Mouse (Mus musculus): Measurements from ENCODE around the gene Bcl2l13. TPM values are rescaled to one million over a fixed set of nuclear protein-coding genes. Genes with fewer than 3 reads are reported as not detected.

Gene Bcl2l13
- polyA plus RNA-seq, 1 experiment from 2014 or later, result 19.6 TPM

GRCm38 (mm10) chr6:120873874-120874273, 37.9 kb downstream of the Bcl2l13 start:
- 59% methylated on average over 9 of the region's 9 CpGs for WGBS
- Histone ChIP-seq H3K4me2 (ENCODE audit: low read depth, low read length) (no peak overlapping the region), H3K4me1 (ENCODE audit: control insufficient read depth, insufficient read depth, low read length) (no peaks in the 10 kb centered on the region; the same call in 1 of the 2 replicates), H3K9me3 (ENCODE audit: control insufficient read depth, low read length) (no peaks in the 10 kb centered on the region), H3K4me3 (ENCODE audit: low read length) (no peak overlapping the region), H3K27ac (ENCODE audit: low read length) (no peak overlapping the region), H3K36me3 (ENCODE audit: control insufficient read depth, insufficient read depth, low read length) (0 out of 2 replicates have a peak, but pooled peaks cover 4% of the 10 kb centered on the region), H3K27me3 (replicated peaks; ENCODE audit: control insufficient read depth, insufficient read depth, low read length) (no peaks in the 10 kb centered on the region), H3K9ac (ENCODE audit: low read depth, low read length) (no peak overlapping the region)
- ATAC-seq, result no peak

DNA sequence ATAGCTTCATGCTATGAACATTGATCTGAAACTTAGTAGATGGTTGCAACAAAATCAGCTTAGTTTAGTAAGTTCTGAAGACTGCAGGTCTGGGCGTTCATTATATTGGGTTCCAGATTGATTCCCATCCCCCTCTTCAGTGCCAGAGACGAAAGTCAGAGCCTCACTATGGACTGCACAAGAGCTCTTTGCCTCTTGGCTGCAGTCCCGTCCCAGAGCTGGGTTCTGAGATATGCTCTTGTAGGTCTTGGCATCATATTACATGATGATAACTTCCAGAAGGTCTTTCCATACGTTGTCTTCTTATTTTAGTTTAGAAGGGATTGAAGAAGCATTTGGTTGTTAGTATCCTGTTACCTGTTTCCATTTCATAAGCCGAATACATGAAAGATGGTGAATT, 43.0 kb downstream of the Bcl2l13 start:
- 0 out of 2 replicates have a peak, but pooled peaks cover 9% of the 10 kb centered on the region for H3K36me3 ChIP-seq (ENCODE audit: control insufficient read depth, insufficient read depth, low read length)
- H3K9ac ChIP-seq (ENCODE audit: low read depth, low read length), result no peak overlapping the region
- H3K9me3 ChIP-seq (ENCODE audit: control insufficient read depth, low read length), result no peaks in the 10 kb centered on the region
- 69% methylated on average over 5 of the region's 5 CpGs for WGBS
- no peak for ATAC-seq
- no peaks in the 10 kb centered on the region for H3K27me3 ChIP-seq (replicated peaks; ENCODE audit: control insufficient read depth, insufficient read depth, low read length)
- H3K4me3 ChIP-seq (ENCODE audit: low read length), result no peak overlapping the region
- H3K27ac ChIP-seq (ENCODE audit: low read length), result no peak overlapping the region
- H3K4me2 ChIP-seq (ENCODE audit: low read depth, low read length), result no peak overlapping the region
- no peaks in the 10 kb centered on the region; the same call in 1 of the 2 replicates for H3K4me1 ChIP-seq (ENCODE audit: control insufficient read depth, insufficient read depth, low read length)

DNA sequence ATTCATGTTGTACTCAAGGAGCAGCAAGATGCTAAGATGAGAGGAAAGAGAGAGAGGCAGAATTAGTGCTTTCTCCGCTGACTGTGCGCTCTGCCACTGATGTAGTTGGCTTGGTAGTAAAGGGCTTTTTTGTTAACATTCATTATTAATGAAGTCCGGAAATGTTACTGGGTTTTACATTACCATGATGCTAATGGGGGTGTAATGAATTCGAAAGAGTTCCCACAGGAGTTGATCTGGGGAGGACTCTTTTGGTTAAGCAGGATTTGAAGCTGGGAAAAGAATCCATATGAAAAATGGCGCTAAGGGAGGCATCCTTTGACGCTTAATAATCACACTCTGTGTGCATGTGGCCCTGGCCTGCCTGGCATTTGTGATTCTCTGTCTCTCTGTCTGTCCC, 48.4 kb downstream of the Bcl2l13 start:
- no peaks in the 10 kb centered on the region for H3K9me3 ChIP-seq (ENCODE audit: control insufficient read depth, low read length)
- H3K36me3 ChIP-seq (ENCODE audit: control insufficient read depth, insufficient read depth, low read length), result peaks cover 17% of the 10 kb centered on the region; the same call in 1 of the 2 replicates
- H3K4me3 ChIP-seq (ENCODE audit: low read length), result no peak overlapping the region
- H3K27ac ChIP-seq (ENCODE audit: low read length), result no peak overlapping the region
- H3K27me3 ChIP-seq (replicated peaks; ENCODE audit: control insufficient read depth, insufficient read depth, low read length), result no peaks in the 10 kb centered on the region
- WGBS, result 93% methylated on average over 6 of the region's 6 CpGs
- H3K4me1 ChIP-seq (ENCODE audit: control insufficient read depth, insufficient read depth, low read length), result no peaks in the 10 kb centered on the region
- no peak overlapping the region for H3K4me2 ChIP-seq (ENCODE audit: low read depth, low read length)
- no peak for ATAC-seq
- H3K9ac ChIP-seq (ENCODE audit: low read depth, low read length), result no peak overlapping the region

- Histone ChIP-seq H3K27ac (ENCODE audit: low read length) (no peak overlapping the region), H3K4me1 (ENCODE audit: control insufficient read depth, insufficient read depth, low read length) (no peaks in the 10 kb centered on the region), H3K9ac (ENCODE audit: low read depth, low read length) (no peak overlapping the region), H3K9me3 (ENCODE audit: control insufficient read depth, low read length) (no peaks in the 10 kb centered on the region), H3K36me3 (ENCODE audit: control insufficient read depth, insufficient read depth, low read length) (peaks cover 16% of the 10 kb centered on the region; the same call in 1 of the 2 replicates), H3K27me3 (replicated peaks; ENCODE audit: control insufficient read depth, insufficient read depth, low read length) (no peaks in the 10 kb centered on the region), H3K4me2 (ENCODE audit: low read depth, low read length) (no peak overlapping the region), H3K4me3 (ENCODE audit: low read length) (no peak overlapping the region)
- ATAC-seq, result no peak
- WGBS, result 86% methylated on average over 17 of the region's 17 CpGs
These were observed 50.7 kb downstream of the Bcl2l13 start for GRCm38 (mm10) chr6:120886696-120887095.

DNA sequence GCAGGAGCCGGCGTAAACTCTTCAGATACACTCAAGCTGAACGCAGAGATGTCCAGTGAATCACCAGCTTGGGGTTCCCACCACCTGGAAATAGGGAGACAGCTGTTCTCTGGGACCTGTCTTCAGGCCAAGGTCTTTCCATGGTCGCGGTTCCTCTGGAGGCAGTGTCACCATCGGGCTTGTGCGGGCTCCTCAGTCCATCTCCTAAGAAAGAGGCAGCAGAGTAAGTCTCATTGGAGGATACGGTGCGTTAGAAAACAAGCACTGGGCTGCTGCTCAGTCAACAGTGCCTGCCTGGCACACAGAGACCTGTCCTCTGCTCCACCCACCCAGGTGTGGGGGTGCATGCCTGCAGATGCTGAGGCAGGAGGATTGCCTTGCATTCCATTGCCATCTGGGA, 58.1 kb downstream of the Bcl2l13 start:
- H3K9me3 ChIP-seq (ENCODE audit: control insufficient read depth, low read length), result no peaks in the 10 kb centered on the region
- no peaks in the 10 kb centered on the region for H3K27me3 ChIP-seq (replicated peaks; ENCODE audit: control insufficient read depth, insufficient read depth, low read length)
- H3K4me3 ChIP-seq (ENCODE audit: low read length), result no peak overlapping the region
- no peaks in the 10 kb centered on the region for H3K36me3 ChIP-seq (ENCODE audit: control insufficient read depth, insufficient read depth, low read length)
- H3K4me2 ChIP-seq (ENCODE audit: low read depth, low read length), result no peak overlapping the region
- no peak for ATAC-seq
- no peak overlapping the region for H3K27ac ChIP-seq (ENCODE audit: low read length)
- 93% methylated on average over 9 of the region's 9 CpGs for WGBS
- no peaks in the 10 kb centered on the region for H3K4me1 ChIP-seq (ENCODE audit: control insufficient read depth, insufficient read depth, low read length)
- H3K9ac ChIP-seq (ENCODE audit: low read depth, low read length), result no peak overlapping the region

- H3K9me3 ChIP-seq (ENCODE audit: control insufficient read depth, low read length), result no peaks in the 10 kb centered on the region
- H3K9ac ChIP-seq (ENCODE audit: low read depth, low read length), result no peak overlapping the region
- H3K4me3 ChIP-seq (ENCODE audit: low read length), result no peak overlapping the region
- 81% methylated on average over 9 of the region's 9 CpGs for WGBS
- H3K27me3 ChIP-seq (replicated peaks; ENCODE audit: control insufficient read depth, insufficient read depth, low read length), result no peaks in the 10 kb centered on the region
- no peaks in the 10 kb centered on the region for H3K36me3 ChIP-seq (ENCODE audit: control insufficient read depth, insufficient read depth, low read length)
- H3K4me1 ChIP-seq (ENCODE audit: control insufficient read depth, insufficient read depth, low read length), result no peaks in the 10 kb centered on the region
- ATAC-seq, result no peak
- H3K4me2 ChIP-seq (ENCODE audit: low read depth, low read length), result no peak overlapping the region
- no peak overlapping the region for H3K27ac ChIP-seq (ENCODE audit: low read length)
These were observed 58.5 kb downstream of the Bcl2l13 start for GRCm38 (mm10) chr6:120894524-120894923.

- Histone ChIP-seq H3K27me3 (replicated peaks; ENCODE audit: control insufficient read depth, insufficient read depth, low read length) (no peaks in the 10 kb centered on the region), H3K9me3 (ENCODE audit: control insufficient read depth, low read length) (no peaks in the 10 kb centered on the region), H3K4me3 (ENCODE audit: low read length) (no peak overlapping the region), H3K9ac (ENCODE audit: low read depth, low read length) (no peak overlapping the region), H3K36me3 (ENCODE audit: control insufficient read depth, insufficient read depth, low read length) (no peaks in the 10 kb centered on the region), H3K27ac (ENCODE audit: low read length) (no peak overlapping the region), H3K4me1 (ENCODE audit: control insufficient read depth, insufficient read depth, low read length) (no peaks in the 10 kb centered on the region), H3K4me2 (ENCODE audit: low read depth, low read length) (no peak overlapping the region)
- WGBS, result 64% methylated on average over 6 of the region's 6 CpGs
- peak; percentile 27 for ATAC-seq
These were observed 62.3 kb downstream of the Bcl2l13 start for GRCm38 (mm10) chr6:120898188-120898833.

- no peaks in the 10 kb centered on the region for H3K4me1 ChIP-seq (ENCODE audit: control insufficient read depth, insufficient read depth, low read length)
- H3K9ac ChIP-seq (ENCODE audit: low read depth, low read length), result no peak overlapping the region
- no peak overlapping the region for H3K4me3 ChIP-seq (ENCODE audit: low read length)
- H3K27ac ChIP-seq (ENCODE audit: low read length), result no peak overlapping the region
- H3K36me3 ChIP-seq (ENCODE audit: control insufficient read depth, insufficient read depth, low read length), result no peaks in the 10 kb centered on the region
- ATAC-seq, result no peak
- 83% methylated on average over 14 of the region's 14 CpGs for WGBS
- no peaks in the 10 kb centered on the region for H3K27me3 ChIP-seq (replicated peaks; ENCODE audit: control insufficient read depth, insufficient read depth, low read length)
- no peaks in the 10 kb centered on the region for H3K9me3 ChIP-seq (ENCODE audit: control insufficient read depth, low read length)
- H3K4me2 ChIP-seq (ENCODE audit: low read depth, low read length), result no peak overlapping the region
These were observed 66.0 kb downstream of the Bcl2l13 start for GRCm38 (mm10) chr6:120901776-120902645.

- no peaks in the 10 kb centered on the region for H3K4me1 ChIP-seq (ENCODE audit: control insufficient read depth, insufficient read depth, low read length)
- H3K4me2 ChIP-seq (ENCODE audit: low read depth, low read length), result no peak overlapping the region
- no peaks in the 10 kb centered on the region for H3K27me3 ChIP-seq (replicated peaks; ENCODE audit: control insufficient read depth, insufficient read depth, low read length)
- no peak overlapping the region for H3K4me3 ChIP-seq (ENCODE audit: low read length)
- WGBS, result 48% methylated on average over 5 of the region's 5 CpGs
- H3K9me3 ChIP-seq (ENCODE audit: control insufficient read depth, low read length), result no peaks in the 10 kb centered on the region
- no peak overlapping the region for H3K9ac ChIP-seq (ENCODE audit: low read depth, low read length)
- H3K27ac ChIP-seq (ENCODE audit: low read length), result no peak overlapping the region
- no peaks in the 10 kb centered on the region for H3K36me3 ChIP-seq (ENCODE audit: control insufficient read depth, insufficient read depth, low read length)
- peak; percentile 88 for ATAC-seq
These were observed 67.5 kb downstream of the Bcl2l13 start for GRCm38 (mm10) chr6:120903450-120903912.

Measured in intestine, embryonic 16.5 days (tissue).